In genomic region chr5:135129747-135130146, GRCm38 (mm10) we compare ENCODE assay signal across 13 mouse cellular contexts. TPM values are rescaled to one million over a fixed set of nuclear protein-coding genes. Genes with fewer than 3 reads are reported as not detected.
"Had no signal": no experiment of that assay in that cellular context is flagged by ENCODE, and none has a peak within 500 bp of the region (broad histone marks: within the 10 kb centered on the region; RNA-seq: fewer than 3 reads in every experiment).

No protein-coding gene starts in this region.

- DNase-seq: retina, postnatal 1 day; right cerebral cortex, adult 18-20 months; right cerebral cortex, postnatal 14 days; right cerebral cortex, postnatal 25 days; right cerebral cortex, postnatal 4 days; spleen, adult 18-20 months; thymus, adult 18-20 months; thymus, adult 2 months; thymus, postnatal 14 days; thymus, postnatal 25 days; thymus, postnatal 36 days; thymus, postnatal 4 days had no signal

RNA-seq across cellular contexts. Expression of gene Mlxipl, which starts 40.1 kb away (rescaled TPM):
- total RNA-seq: neutrophil, adult 5-6 weeks had no signal

RNA-seq across cellular contexts. Expression of gene Vps37d, which starts 51.7 kb away (rescaled TPM):
- total RNA-seq: neutrophil, adult 5-6 weeks had no signal
